Mouse (Mus musculus) telencephalon, adult 2 months (tissue): ENCODE results near the gene Mcrip2.
"Not testable (repeated sequence)": the region's sequence is repeated elsewhere in the genome, so short reads cannot be mapped to it uniquely, and the experiment has no call there.

Experiments used
- DNase-seq: peaks from one replicate; pipeline ENCODE4 v3.0.0-alpha.2; 2011; ENCODE audit warnings: low read depth, low spot score

Gene Mcrip2

GRCm38 (mm10) chr17:25880913-25881641 is 12.5 kb upstream of the Mcrip2 start:
- DNase-seq = no peak

- DNase-seq = no peak
Measured at GRCm38 (mm10) chr17:25880196-25880910, 11.8 kb upstream of the Mcrip2 start, which contains the start of gene Wfikkn1. Wfikkn1 (minus strand) TSS chr17:25880858.

GRCm38 (mm10) chr17:25879750-25880149 is 11.2 kb upstream of the Mcrip2 start:
- no peak for DNase-seq

- DNase-seq = no peak
Measured at GRCm38 (mm10) chr17:25879261-25879660, 10.7 kb upstream of the Mcrip2 start.

- no peak for DNase-seq
Measured at GRCm38 (mm10) chr17:25878611-25879180, 10.1 kb upstream of the Mcrip2 start.

DNA sequence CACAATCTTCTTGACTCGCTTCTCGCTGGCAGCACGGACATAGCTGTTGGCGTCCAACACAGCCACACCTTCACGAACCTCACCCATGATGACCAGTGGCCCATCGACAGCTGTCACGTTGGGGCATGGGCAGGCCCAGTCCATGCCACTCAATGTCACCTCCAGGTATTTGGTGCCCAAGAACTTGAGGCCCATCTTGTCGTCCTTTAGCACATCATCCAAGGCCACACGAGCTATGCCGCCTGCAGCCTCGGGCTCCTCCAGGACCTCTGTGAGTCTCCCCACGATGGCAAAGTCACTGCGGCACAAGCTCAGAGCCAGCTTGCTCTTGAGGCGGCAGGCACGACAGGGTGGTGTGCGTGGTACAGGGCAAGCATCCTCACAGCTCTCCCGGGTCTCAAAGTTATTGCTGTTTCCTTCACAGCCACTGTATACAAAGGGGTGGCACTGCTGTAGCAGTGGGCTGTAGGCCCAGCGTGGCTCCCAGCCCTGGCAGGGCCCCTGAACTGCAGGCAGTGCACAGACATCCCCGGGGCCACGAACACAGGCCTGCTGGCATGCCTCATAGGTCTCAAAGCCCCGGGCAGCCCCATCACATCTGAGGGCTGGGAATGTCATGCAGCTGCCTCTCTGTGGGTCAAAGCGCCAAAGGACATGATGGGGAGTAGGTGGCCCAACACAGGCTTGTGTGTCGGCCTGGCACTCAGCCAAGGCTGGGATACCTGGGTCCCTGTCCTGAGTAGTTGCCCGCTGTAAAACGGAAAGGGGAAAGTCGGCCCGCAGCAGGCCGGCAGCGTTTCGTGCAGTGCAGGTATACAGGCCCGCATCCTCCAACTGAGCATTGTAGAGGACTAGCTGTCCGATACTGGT is 9.4 kb upstream of the Mcrip2 start:
- no peak for DNase-seq

GRCm38 (mm10) chr17:25877025-25877424 is 8.5 kb upstream of the Mcrip2 start:
- DNase-seq = no peak

DNA sequence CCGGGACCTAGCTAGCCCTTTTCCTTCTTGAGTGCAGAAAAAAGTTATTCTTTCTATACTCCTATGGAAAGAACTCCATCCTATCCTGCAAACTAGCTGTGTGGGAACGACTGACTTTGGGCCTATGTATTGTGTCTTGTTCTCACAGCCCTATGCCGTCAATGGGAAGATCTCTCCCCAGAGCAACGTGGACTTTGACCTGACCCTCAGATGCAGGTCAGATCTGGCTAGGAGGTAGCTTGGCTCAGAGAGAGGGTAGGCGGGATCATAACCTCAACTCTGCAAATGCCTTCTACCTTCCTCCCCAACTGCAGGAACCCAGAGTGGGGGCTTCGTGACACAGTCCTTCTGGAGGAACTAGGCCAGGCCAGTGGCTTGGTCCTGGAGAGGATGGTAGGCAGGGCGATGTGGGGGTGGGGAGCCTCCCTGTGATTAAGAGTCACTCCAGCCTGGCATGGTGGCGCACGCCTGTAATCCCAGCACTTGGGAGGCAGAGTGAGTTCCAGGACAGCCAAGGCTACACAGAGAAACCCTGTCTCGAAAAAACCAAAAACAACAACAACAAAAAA is 7.9 kb upstream of the Mcrip2 start:
- DNase-seq = no peak

GRCm38 (mm10) chr17:25875171-25876136 is 6.9 kb upstream of the Mcrip2 start:
- DNase-seq = peak; percentile 82

- DNase-seq = peak; percentile 84
Measured at GRCm38 (mm10) chr17:25874721-25875170, 6.2 kb upstream of the Mcrip2 start, which contains the start of gene Mettl26. Mettl26 (plus strand) TSS chr17:25875074.

GRCm38 (mm10) chr17:25874148-25874720 is 5.7 kb upstream of the Mcrip2 start:
- DNase-seq = no peak

- DNase-seq = no peak
Measured at GRCm38 (mm10) chr17:25873405-25874147, 5.0 kb upstream of the Mcrip2 start.

DNA sequence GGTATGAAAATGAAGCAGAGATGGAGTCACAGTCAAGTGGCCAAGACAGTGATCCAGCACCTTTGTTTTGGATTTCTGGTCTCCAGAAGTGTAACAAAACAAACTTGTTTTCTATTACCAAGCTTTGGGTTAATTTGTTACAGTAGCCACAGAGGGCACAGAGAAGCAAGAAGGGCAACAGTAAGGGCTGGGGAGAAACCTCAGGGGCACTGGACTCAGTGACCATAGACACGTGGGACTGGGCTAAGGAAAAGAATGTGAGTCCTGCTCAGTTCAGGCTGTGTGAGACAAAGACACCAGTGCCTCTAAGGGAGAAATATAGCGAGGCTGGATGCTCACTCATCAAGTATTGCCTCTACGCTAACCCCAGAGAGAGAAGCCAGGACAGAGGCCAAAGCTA is 4.1 kb upstream of the Mcrip2 start:
- no peak for DNase-seq

GRCm38 (mm10) chr17:25871566-25871965 is 3.0 kb upstream of the Mcrip2 start:
- not testable (repeated sequence) for DNase-seq

DNA sequence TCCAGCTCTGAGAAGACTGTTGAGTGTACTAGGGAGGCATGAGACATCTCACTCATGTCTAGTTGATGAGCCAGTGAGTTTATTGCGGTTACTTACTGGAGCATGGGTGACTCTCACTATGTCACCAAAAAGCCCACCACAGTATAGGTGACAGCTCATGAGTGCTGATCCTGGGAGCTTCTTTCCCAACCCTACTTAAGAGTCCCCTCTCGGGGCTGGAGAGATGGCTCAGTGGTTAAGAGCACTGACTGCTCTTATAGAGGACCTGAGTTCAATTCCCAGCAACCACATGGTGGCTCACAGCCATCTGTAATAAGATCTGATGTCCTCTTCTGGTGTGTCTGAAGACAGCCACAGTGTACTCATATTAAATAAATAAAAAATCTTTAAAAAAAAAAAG is 1.4 kb upstream of the Mcrip2 start:
- no peak for DNase-seq

DNA sequence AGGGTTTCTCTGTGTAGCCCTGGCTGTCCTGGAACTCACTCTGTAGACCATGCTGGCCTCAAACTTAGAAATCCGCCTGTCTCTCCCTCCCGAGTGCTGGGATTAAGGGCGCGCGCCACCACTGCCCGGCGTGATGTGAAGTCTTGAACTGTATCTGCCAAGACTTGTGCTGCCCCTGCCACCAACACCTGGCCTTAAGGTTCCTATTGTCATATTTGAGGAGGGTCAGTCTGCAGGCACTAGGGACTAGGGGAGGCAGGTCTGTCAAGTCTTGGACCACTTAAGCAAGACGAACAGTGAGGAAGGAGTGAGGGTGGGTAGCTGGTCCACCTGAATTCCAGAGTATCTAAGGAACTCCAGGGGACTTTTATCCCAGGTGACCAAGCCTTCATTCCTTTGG is 934 bp upstream of the Mcrip2 start:
- DNase-seq = no peak

DNA sequence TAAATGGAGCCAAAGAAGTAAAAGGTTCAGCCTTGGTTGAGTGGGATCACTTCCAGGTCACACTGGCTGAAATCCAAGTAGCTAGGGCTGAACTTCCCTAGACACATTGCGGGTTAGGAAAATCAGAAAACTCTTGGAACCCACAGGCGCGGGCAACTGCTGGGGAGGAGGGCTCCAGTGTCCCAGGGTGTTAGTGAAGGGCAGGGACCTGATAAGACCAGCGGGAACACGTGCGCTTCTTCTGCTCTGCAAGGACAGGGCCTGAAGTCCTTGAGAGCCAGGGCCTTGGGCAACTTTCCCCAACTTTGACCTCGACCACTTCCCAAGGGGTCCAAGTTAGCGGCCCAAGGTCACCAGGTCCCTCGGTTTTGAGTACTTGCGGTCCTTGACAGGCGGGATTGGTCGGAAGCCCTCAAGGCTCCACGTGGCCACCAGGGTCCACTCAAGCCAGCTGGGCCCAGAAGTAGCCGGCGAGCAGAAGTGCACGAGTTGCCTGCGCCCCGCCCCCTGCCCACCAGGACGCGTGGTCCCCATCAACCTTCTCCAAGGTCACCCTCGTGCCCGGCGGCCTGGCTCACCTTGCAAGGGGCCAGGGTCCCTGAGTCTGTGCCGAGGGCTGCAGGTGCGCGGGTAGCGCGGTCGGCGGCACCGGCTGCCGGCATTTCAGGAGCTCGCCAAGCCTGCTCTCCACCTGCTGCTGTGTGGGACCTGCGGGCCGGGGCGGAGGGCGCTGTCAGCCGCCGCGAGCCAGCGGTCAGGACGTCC is 546 bp downstream of the Mcrip2 start:
- no peak for DNase-seq

- DNase-seq = no peak
Measured at GRCm38 (mm10) chr17:25867509-25867835, 1.1 kb downstream of the Mcrip2 start.
